12 mouse cellular contexts compared by ENCODE assay signal in genomic region chr13:72902576-72902975, GRCm38 (mm10).
DNase-seq lines count a peak whose midpoint lies in the region; ATAC-seq and TF ChIP-seq lines count a peak whose summit lies in the region.
"Had no signal": no experiment of that assay in that cellular context is flagged by ENCODE, and none has a peak within 500 bp of the region (broad histone marks: within the 10 kb centered on the region; RNA-seq: fewer than 3 reads in every experiment).

No protein-coding gene starts in this region.

- WGBS in forebrain, embryonic 10.5 days: 35% methylated on average over 2 of the region's 2 CpGs
- 47% methylated on average over 2 of the region's 2 CpGs for WGBS in forebrain, embryonic 15.5 days
- WGBS in lung, embryonic 14.5 days: 27% methylated on average over 2 of the region's 2 CpGs
- 39% methylated on average over 2 of the region's 2 CpGs for WGBS in limb, embryonic 10.5 days

- no peak overlapping the region for H3K4me2 ChIP-seq in forebrain, embryonic 15.5 days (replicated peaks)
- H3K4me2 ChIP-seq in lung, embryonic 14.5 days: no peak overlapping the region
- H3K4me2 ChIP-seq: midbrain, embryonic 13.5 days had no signal

- H3K9ac ChIP-seq in forebrain, embryonic 15.5 days (replicated peaks): no peak overlapping the region
- H3K9ac ChIP-seq in lung, embryonic 14.5 days: no peak overlapping the region
- H3K9ac ChIP-seq: liver, embryonic 14.5 days; midbrain, embryonic 13.5 days had no signal

- no peaks in the 10 kb centered on the region for H3K36me3 ChIP-seq in forebrain, embryonic 10.5 days (replicated peaks)
- no peaks in the 10 kb centered on the region for H3K36me3 ChIP-seq in forebrain, embryonic 15.5 days
- H3K36me3 ChIP-seq in lung, embryonic 14.5 days (ENCODE audit: insufficient read depth): no peaks in the 10 kb centered on the region
- no peaks in the 10 kb centered on the region for H3K36me3 ChIP-seq in limb, embryonic 10.5 days
- H3K36me3 ChIP-seq: midbrain, embryonic 13.5 days had no signal

- no peak overlapping the region for H3K27ac ChIP-seq in forebrain, embryonic 10.5 days
- H3K27ac ChIP-seq in forebrain, embryonic 15.5 days (replicated peaks): no peak overlapping the region
- H3K27ac ChIP-seq in lung, embryonic 14.5 days (ENCODE audit: low read depth): no peak overlapping the region
- no peak overlapping the region for H3K27ac ChIP-seq in limb, embryonic 10.5 days
- H3K27ac ChIP-seq: liver, embryonic 14.5 days; midbrain, embryonic 13.5 days had no signal

- H3K4me3 ChIP-seq in forebrain, embryonic 10.5 days: no peak overlapping the region
- no peak overlapping the region for H3K4me3 ChIP-seq in forebrain, embryonic 15.5 days
- H3K4me3 ChIP-seq in lung, embryonic 14.5 days (ENCODE audit: low read depth, low read length): no peak overlapping the region
- H3K4me3 ChIP-seq in limb, embryonic 10.5 days: no peak overlapping the region
- H3K4me3 ChIP-seq: midbrain, embryonic 13.5 days had no signal

- ATAC-seq in forebrain, embryonic 15.5 days (replicated peaks): no peak
- no peak for ATAC-seq in lung, embryonic 14.5 days (ENCODE audit: insufficient read depth)
- ATAC-seq: activated CD4-positive, CD25-positive, alpha-beta regulatory T cell, adult 4 months; midbrain, embryonic 13.5 days had no signal

- peak; percentile 24 for DNase-seq in forebrain, embryonic 10.5 days (ENCODE audit: extremely low spot score, low spot score)
- DNase-seq in lung, embryonic 14.5 days: peak; percentile 80
- DNase-seq in lung, postnatal 36 days: no peak
- DNase-seq in R1 (ENCODE audit: low read depth, low spot score): peak; percentile 40
- DNase-seq in limb, embryonic 10.5 days (ENCODE audit: low spot score): peak; percentile 77
- DNase-seq in spleen, adult 18-20 months: no peak
- no peak for DNase-seq in thymus, postnatal 0 days (ENCODE audit: low spot score)
- DNase-seq: cerebellum, adult 2 months had no signal

- peaks cover 6% of the 10 kb centered on the region for H3K27me3 ChIP-seq in forebrain, embryonic 10.5 days (ENCODE audit: poor library complexity, severe bottlenecking)
- H3K27me3 ChIP-seq in forebrain, embryonic 15.5 days: no peaks in the 10 kb centered on the region
- H3K27me3 ChIP-seq in lung, embryonic 14.5 days (ENCODE audit: insufficient read depth, low read length): no peaks in the 10 kb centered on the region
- peaks cover 9% of the 10 kb centered on the region for H3K27me3 ChIP-seq in limb, embryonic 10.5 days (ENCODE audit: low read depth, poor library complexity, severe bottlenecking)

- TF ChIP-seq CTCF in lung, embryonic 14.5 days (IDR thresholded peaks at IDR 0.05; ENCODE audit: low read depth): no peak

- H3K9me3 ChIP-seq in forebrain, embryonic 10.5 days: no peaks in the 10 kb centered on the region
- H3K9me3 ChIP-seq in forebrain, embryonic 15.5 days: no peaks in the 10 kb centered on the region
- no peaks in the 10 kb centered on the region for H3K9me3 ChIP-seq in lung, embryonic 14.5 days (ENCODE audit: low read depth, low read length)
- no peaks in the 10 kb centered on the region for H3K9me3 ChIP-seq in limb, embryonic 10.5 days (replicated peaks)
- H3K9me3 ChIP-seq: midbrain, embryonic 13.5 days had no signal

- no peaks in the 10 kb centered on the region for H3K4me1 ChIP-seq in forebrain, embryonic 10.5 days
- no peaks in the 10 kb centered on the region for H3K4me1 ChIP-seq in forebrain, embryonic 15.5 days
- H3K4me1 ChIP-seq in lung, embryonic 14.5 days (ENCODE audit: insufficient read depth): no peaks in the 10 kb centered on the region
- H3K4me1 ChIP-seq in limb, embryonic 10.5 days: no peaks in the 10 kb centered on the region

Comparison
In these comparisons a context has a peak if more than half of its experiments do, and no peak if none do; other contexts are left out.
1. DNase-seq: peak in forebrain, embryonic 10.5 days (single experiment), lung, embryonic 14.5 days (single experiment), R1 (single experiment) and limb, embryonic 10.5 days (single experiment); none in lung, postnatal 36 days (single experiment), spleen, adult 18-20 months (0 of 2) and thymus, postnatal 0 days (single experiment).